Mouse (Mus musculus) spleen, embryonic (tissue): ENCODE results near the gene Cyp3a44.
"Not testable (repeated sequence)": the region's sequence is repeated elsewhere in the genome, so short reads cannot be mapped to it uniquely, and the experiment has no call there.

Experiments
- CTCF ChIA-PET: fragments of 350-600 bp; sonication (Branson Sonifier 250); formaldehyde crosslinking; loops from one replicate; lab custom pipeline; 2022; lab: Charles Lee

Gene Cyp3a44

DNA sequence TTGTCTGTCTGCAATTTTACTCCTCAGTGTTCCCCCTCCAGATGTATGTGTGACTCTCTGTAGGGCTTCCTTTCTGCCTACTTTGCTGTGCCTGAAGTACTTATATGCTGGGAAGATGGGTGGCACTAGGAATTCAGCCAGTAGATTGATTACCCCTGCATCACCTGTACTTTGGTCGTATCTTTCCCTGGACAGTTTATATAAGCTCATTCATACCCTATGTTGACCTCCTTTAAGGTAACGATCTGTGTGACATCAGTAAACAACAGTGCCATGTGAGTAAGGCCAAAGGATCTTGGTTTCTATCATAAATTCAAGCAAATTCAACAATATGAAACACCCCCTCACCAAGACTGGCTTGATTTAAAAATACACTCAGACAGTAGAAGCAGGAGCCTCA lies at the start of gene Cyp3a44:
TSS of gene Cyp3a44 (minus strand) at position 79 of the 400 bp plus-strand sequence.
- CTCF ChIA-PET = not testable (repeated sequence)

DNA sequence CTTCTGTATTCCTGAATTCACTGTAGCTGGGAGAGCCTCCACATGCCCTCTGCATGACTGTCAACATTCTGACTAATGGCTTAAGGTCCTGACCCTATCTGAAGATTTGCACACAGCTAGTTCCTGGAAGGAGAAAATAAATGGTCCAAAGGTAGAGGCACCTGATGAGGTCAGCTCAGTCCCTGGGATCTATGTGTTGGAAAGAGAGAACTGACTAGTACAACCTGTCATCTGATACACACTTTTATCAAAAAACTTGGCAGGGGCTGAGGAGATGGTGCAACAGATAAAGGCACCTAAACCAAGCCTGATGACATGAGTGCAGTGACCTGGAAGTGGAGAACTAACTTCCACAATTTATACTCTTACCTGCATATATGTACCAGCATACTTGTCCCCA lies 5.4 kb downstream of the Cyp3a44 start:
- CTCF ChIA-PET = not testable (repeated sequence)

- CTCF ChIA-PET = not testable (repeated sequence)
Observed at GRCm38 (mm10) chr5:145793232-145793631, 12.4 kb downstream of the Cyp3a44 start.

DNA sequence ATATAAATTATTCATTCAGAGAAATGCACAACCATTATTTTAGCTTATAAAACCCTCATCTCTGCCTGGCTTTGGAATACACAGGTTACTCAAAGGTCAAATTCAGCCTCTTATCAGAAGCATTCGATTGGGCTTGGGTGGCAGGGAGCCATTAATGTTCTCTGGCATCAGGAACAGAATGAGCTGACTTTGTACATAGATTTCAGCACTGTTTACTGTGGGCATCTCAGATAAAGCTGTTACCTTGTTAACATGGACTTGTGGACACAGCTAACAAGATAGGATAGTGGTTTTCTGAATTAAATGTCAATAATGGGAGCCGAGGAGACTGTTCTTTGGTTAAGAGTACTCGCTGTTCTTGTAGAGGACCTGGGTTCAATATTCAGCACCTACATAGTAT lies 68.2 kb downstream of the Cyp3a44 start:
- CTCF ChIA-PET = not testable (repeated sequence)
